Mouse (Mus musculus): Measurements from ENCODE around the gene Tmed10.

The Tmed10 gene

GRCm38 (mm10) chr12:85374561-85375272 is at the start of gene Tmed10:
Gene Tmed10, minus strand, starts transcription at chr12:85374847.
- peak; percentile 92 to 93 for DNase-seq (ENCODE audit: low spot score in 2 of 2)

GRCm38 (mm10) chr12:85423236-85423635 is 48.6 kb upstream of the Tmed10 start:
- no peak for DNase-seq (ENCODE audit: low spot score in 2 of 2)

GRCm38 (mm10) chr12:85422536-85422935 is 47.9 kb upstream of the Tmed10 start:
- DNase-seq (ENCODE audit: low spot score in 2 of 2) = no peak

- DNase-seq (ENCODE audit: low spot score in 2 of 2) = peak in 1 of 2 experiments; percentile 8
Measured at GRCm38 (mm10) chr12:85420945-85421344, 46.3 kb upstream of the Tmed10 start.

- no peak for DNase-seq (ENCODE audit: low spot score in 2 of 2)
Measured at GRCm38 (mm10) chr12:85417845-85418244, 43.2 kb upstream of the Tmed10 start.

GRCm38 (mm10) chr12:85416298-85416697 is 41.7 kb upstream of the Tmed10 start:
- no peak for DNase-seq (ENCODE audit: low spot score in 2 of 2)

- DNase-seq (ENCODE audit: low spot score in 2 of 2) = no peak
Measured at GRCm38 (mm10) chr12:85415876-85416275, 41.2 kb upstream of the Tmed10 start.

GRCm38 (mm10) chr12:85411136-85411535 is 36.5 kb upstream of the Tmed10 start:
- DNase-seq (ENCODE audit: low spot score in 2 of 2) = no peak

GRCm38 (mm10) chr12:85397960-85398272 is 23.3 kb upstream of the Tmed10 start:
- no peak for DNase-seq (ENCODE audit: low spot score in 2 of 2)

- DNase-seq (ENCODE audit: low spot score in 2 of 2) = no peak
Measured at GRCm38 (mm10) chr12:85397063-85397959, 22.7 kb upstream of the Tmed10 start.

GRCm38 (mm10) chr12:85393981-85394380 is 19.3 kb upstream of the Tmed10 start:
- no peak for DNase-seq (ENCODE audit: low spot score in 2 of 2)

- DNase-seq (ENCODE audit: low spot score in 2 of 2) = no peak
Measured at GRCm38 (mm10) chr12:85393526-85393925, 18.9 kb upstream of the Tmed10 start.

- DNase-seq (ENCODE audit: low spot score in 2 of 2) = no peak
Measured at GRCm38 (mm10) chr12:85391148-85391547, 16.5 kb upstream of the Tmed10 start.

GRCm38 (mm10) chr12:85389204-85390185 is 14.8 kb upstream of the Tmed10 start:
- DNase-seq (ENCODE audit: low spot score in 2 of 2) = no peak

- no peak for DNase-seq (ENCODE audit: low spot score in 2 of 2)
Measured at GRCm38 (mm10) chr12:85385995-85386375, 11.3 kb upstream of the Tmed10 start.

GRCm38 (mm10) chr12:85385329-85385994 is 10.8 kb upstream of the Tmed10 start:
- no peak for DNase-seq (ENCODE audit: low spot score in 2 of 2)

- no peak for DNase-seq (ENCODE audit: low spot score in 2 of 2)
Measured at GRCm38 (mm10) chr12:85382761-85383680, 8.4 kb upstream of the Tmed10 start.

GRCm38 (mm10) chr12:85381570-85381969 is 6.9 kb upstream of the Tmed10 start:
- no peak for DNase-seq (ENCODE audit: low spot score in 2 of 2)

GRCm38 (mm10) chr12:85380942-85381341 is 6.3 kb upstream of the Tmed10 start:
- no peak for DNase-seq (ENCODE audit: low spot score in 2 of 2)

GRCm38 (mm10) chr12:85380308-85380707 is 5.7 kb upstream of the Tmed10 start:
- DNase-seq (ENCODE audit: low spot score in 2 of 2) = no peak
